Mouse (Mus musculus): Measurements from ENCODE around the gene Sdc3.

Gene Sdc3

GRCm38 (mm10) chr4:130792376-130793179 lies at the start of gene Sdc3:
TSS of gene Sdc3 (plus strand) at chr4:130792537.
- in situ Hi-C loops (cut with MboI, MseI) = no loop called here

GRCm38 (mm10) chr4:130744058-130744457 lies 48.3 kb upstream of the Sdc3 start:
- in situ Hi-C loops (cut with MboI, MseI) = no loop called here

- in situ Hi-C loops (cut with MboI, MseI) = no loop called here
Measured at GRCm38 (mm10) chr4:130745561-130746306, 46.6 kb upstream of the Sdc3 start.

- in situ Hi-C loops (cut with MboI, MseI) = no loop called here
Measured at GRCm38 (mm10) chr4:130749566-130749965, 42.8 kb upstream of the Sdc3 start.

- in situ Hi-C loops (cut with MboI, MseI) = no loop called here
Measured at GRCm38 (mm10) chr4:130751966-130752365, 40.4 kb upstream of the Sdc3 start.

- in situ Hi-C loops (cut with MboI, MseI) = no loop called here
Measured at GRCm38 (mm10) chr4:130752591-130752990, 39.7 kb upstream of the Sdc3 start.

GRCm38 (mm10) chr4:130753755-130754154 lies 38.6 kb upstream of the Sdc3 start:
- in situ Hi-C loops (cut with MboI, MseI) = no loop called here

GRCm38 (mm10) chr4:130754776-130755175 lies 37.6 kb upstream of the Sdc3 start:
- in situ Hi-C loops (cut with MboI, MseI) = no loop called here

- in situ Hi-C loops (cut with MboI, MseI) = no loop called here
Measured at GRCm38 (mm10) chr4:130759875-130760274, 32.5 kb upstream of the Sdc3 start.

- in situ Hi-C loops (cut with MboI, MseI) = no loop called here
Measured at GRCm38 (mm10) chr4:130761809-130762208, 30.5 kb upstream of the Sdc3 start.

- in situ Hi-C loops (cut with MboI, MseI) = no loop called here
Measured at GRCm38 (mm10) chr4:130765399-130766160, 26.8 kb upstream of the Sdc3 start.

- in situ Hi-C loops (cut with MboI, MseI) = no loop called here
Measured at GRCm38 (mm10) chr4:130766387-130766786, 25.9 kb upstream of the Sdc3 start.

GRCm38 (mm10) chr4:130766926-130767325 lies 25.4 kb upstream of the Sdc3 start:
- in situ Hi-C loops (cut with MboI, MseI) = no loop called here

GRCm38 (mm10) chr4:130773899-130774298 lies 18.4 kb upstream of the Sdc3 start:
- in situ Hi-C loops (cut with MboI, MseI) = no loop called here

- in situ Hi-C loops (cut with MboI, MseI) = loop anchor here (5.0 kb wide), 1 partner anchor 43 kb away; no protein-coding TSS in a partner anchor
Measured at GRCm38 (mm10) chr4:130774822-130775221, 17.5 kb upstream of the Sdc3 start.

GRCm38 (mm10) chr4:130777647-130778046 lies 14.7 kb upstream of the Sdc3 start:
- in situ Hi-C loops (cut with MboI, MseI) = loop anchor here (5.0 kb wide), 1 partner anchor 45 kb away; no protein-coding TSS in a partner anchor

GRCm38 (mm10) chr4:130779037-130779436 lies 13.3 kb upstream of the Sdc3 start:
- in situ Hi-C loops (cut with MboI, MseI) = loop anchor here (5.0 kb wide), 1 partner anchor 47 kb away; no protein-coding TSS in a partner anchor

GRCm38 (mm10) chr4:130782492-130782891 lies 9.8 kb upstream of the Sdc3 start:
- in situ Hi-C loops (cut with MboI, MseI) = no loop called here

- in situ Hi-C loops (cut with MboI, MseI) = loop anchor here (5.0 kb wide), 2 partner anchors 93 to 163 kb away; no protein-coding TSS in a partner anchor
Measured at GRCm38 (mm10) chr4:130784755-130785154, 7.6 kb upstream of the Sdc3 start.

GRCm38 (mm10) chr4:130787530-130787929 lies 4.8 kb upstream of the Sdc3 start:
- in situ Hi-C loops (cut with MboI, MseI) = loop anchor here (5.0 kb wide), 2 partner anchors 90 to 160 kb away; no protein-coding TSS in a partner anchor

GRCm38 (mm10) chr4:130790180-130790579 lies 2.2 kb upstream of the Sdc3 start:
- in situ Hi-C loops (cut with MboI, MseI) = no loop called here
